Mouse (Mus musculus) ES-E14 (cell line): ENCODE data around the gene Tkt.

Experiments used
- CHD2 ChIP-seq: IDR thresholded peaks from 2 replicates; pipeline ENCODE4 v1.6.1; 2014; ENCODE audit warnings: mild to moderate bottlenecking, low read depth, low read length, inconsistent platforms
- HCFC1 ChIP-seq: IDR thresholded peaks from 2 replicates; pipeline ENCODE4 v1.6.1; 2012; ENCODE audit warnings: low read length, inconsistent platforms, borderline replicate concordance; ENCODE audit not compliant: insufficient read depth
- MAFK ChIP-seq: IDR thresholded peaks from 2 replicates; pipeline ENCODE4 v1.6.1; 2014; ENCODE audit warnings: mild to moderate bottlenecking, low read depth, low read length, inconsistent platforms; ENCODE audit not compliant: insufficient read depth
- ZC3H11A ChIP-seq: IDR thresholded peaks from 2 replicates; pipeline ENCODE4 v1.6.1; 2012; ENCODE audit warnings: low read depth, mild to moderate bottlenecking, inconsistent platforms, low read length, borderline replicate concordance
- ZNF384 ChIP-seq: IDR thresholded peaks from 2 replicates; pipeline ENCODE4 v1.6.1; 2012; ENCODE audit warnings: low read depth, low read length, inconsistent platforms

GRCm38 (mm10) chr14:30572253-30572652 is 24.1 kb downstream of the Tkt start:
- no peak for TF ChIP-seq HCFC1
- TF ChIP-seq ZNF384, result no peak
- TF ChIP-seq ZC3H11A, result no peak
- TF ChIP-seq CHD2, result no peak
- no peak for TF ChIP-seq MAFK
